Mouse (Mus musculus) heart, postnatal 14 days (tissue): Measurements from ENCODE around the gene Tulp4. TPM values are rescaled to one million over a fixed set of nuclear protein-coding genes. Genes with fewer than 3 reads are reported as not detected.
"Not testable (repeated sequence)": the region's sequence is repeated elsewhere in the genome, so short reads cannot be mapped to it uniquely, and the experiment has no call there.

Experiments
- DNase-seq, 2 experiments: peaks; one replicate each; pipeline ENCODE4 v3.0.0; 2021 to 2022
- intact Hi-C: fragments of 180-260 bp; cut with DNase I; formaldehyde crosslinking; loops from one replicate; pipeline ENCODE4 v1.15.1; 2025
- microRNA-seq, 2 experiments: library from miRNA; unstranded; fragments of <30 nt; microRNA quantifications; one replicate each; pipeline ENCODE4 v1.2.0; 2021 to 2022
- total RNA-seq, 2 experiments: library from RNA; stranded (reverse); gene quantifications; 2 replicates each; pipeline ENCODE4 v1.2.3; 2021

Gene Tulp4
- total RNA-seq, 2 experiments from 2014 or later: 113 to 115 TPM

GRCm38 (mm10) chr17:6269876-6270831 lies 163.9 kb downstream of the Tulp4 start:
- intact Hi-C loops: loop anchor here (5.0 kb wide), 1 partner anchor 163 kb away; the partner anchor contains the start of gene Tulp4
- DNase-seq: peak; percentile 34

DNA sequence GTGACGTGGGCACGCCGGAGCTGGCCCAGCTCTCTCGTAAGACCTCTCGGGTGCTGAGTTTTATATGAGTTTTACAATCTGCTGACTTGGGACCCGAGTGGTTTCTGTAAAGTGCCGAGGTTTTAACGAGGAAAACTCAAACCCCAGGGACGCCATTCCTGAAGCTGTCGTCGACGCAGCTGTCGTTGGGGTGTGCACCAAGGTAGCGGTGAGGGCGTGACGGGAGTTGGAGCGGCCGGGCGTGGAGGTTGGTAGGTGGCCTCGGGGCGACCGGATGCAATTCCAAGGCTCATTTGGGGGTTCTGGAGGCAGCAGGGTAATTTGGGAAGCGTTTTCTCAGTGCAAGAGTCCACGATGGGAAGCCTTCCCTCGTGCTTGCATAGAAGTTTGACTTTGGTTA lies 164.6 kb downstream of the Tulp4 start:
- DNase-seq: not testable (repeated sequence)
- intact Hi-C loops: loop anchor here (5.0 kb wide), 1 partner anchor 164 kb away; the partner anchor contains the start of gene Tulp4

DNA sequence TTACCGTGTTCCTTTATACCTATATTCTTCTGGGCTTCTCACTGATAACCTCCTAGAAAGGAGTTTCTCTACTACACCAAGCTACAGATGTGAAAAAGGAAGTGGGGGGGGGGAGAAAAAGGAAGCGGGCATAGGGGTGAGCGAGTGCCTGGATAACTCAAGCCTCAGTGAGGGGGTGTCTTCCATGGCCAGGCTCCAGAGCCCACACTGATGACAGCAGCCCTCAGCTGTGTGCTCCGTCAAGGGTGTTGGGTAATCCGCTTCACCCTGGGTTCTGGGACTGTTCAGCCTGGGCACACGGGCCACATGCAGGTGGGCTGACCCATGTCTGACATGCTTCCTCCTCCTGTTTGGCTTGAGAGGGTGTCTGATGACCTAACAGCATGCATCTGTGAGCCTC lies 165.7 kb downstream of the Tulp4 start:
- DNase-seq: not testable (repeated sequence)
- intact Hi-C loops: loop anchor here (5.0 kb wide), 1 partner anchor 165 kb away; the partner anchor contains the start of gene Tulp4

- DNase-seq: not testable (repeated sequence)
- intact Hi-C loops: loop anchor here (5.0 kb wide), 1 partner anchor 167 kb away; the partner anchor contains the start of gene Tulp4
Measured at GRCm38 (mm10) chr17:6274693-6275092, 168.5 kb downstream of the Tulp4 start.

DNA sequence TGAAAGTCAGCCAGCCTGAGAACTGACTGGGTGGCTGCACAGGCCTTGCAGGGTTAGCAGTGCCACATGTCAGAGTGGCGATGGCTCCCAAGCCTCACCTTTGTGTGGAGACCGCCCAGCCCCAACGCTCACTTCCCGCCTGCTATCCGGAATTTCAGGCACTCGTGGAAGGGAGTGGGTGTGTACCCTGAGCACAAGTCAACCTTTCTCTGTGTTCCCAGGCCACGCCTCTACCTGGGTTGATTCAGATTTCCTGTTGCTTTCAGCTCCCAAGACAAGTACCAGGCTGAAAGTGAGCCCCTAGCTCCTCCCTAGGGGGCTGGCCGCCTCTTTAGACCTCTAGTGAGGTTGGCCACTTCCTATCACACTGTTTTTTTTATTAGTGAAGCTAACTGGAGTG lies 173.0 kb downstream of the Tulp4 start:
- DNase-seq, intact Hi-C loops: not testable (repeated sequence)

DNA sequence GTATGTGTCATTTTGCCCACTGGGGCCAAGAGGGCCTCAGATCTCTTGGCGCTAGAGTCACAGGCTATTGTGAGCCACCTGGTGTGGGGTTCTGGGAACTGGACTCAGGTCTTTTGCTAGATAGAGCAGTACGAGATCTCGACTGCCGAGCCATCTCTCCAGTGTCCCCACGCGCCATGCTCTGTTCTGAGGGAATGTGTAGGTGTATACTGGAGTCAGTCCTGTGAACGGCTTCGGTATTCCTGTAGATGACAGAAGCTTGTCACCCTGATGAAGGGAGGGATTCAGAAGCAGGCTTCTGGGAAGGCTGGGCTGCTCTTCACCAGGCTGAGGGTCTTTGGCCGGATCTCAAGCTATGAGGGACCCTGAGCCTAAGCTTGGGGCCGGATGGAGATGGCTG lies 173.5 kb downstream of the Tulp4 start:
- intact Hi-C loops, DNase-seq: not testable (repeated sequence)

DNA sequence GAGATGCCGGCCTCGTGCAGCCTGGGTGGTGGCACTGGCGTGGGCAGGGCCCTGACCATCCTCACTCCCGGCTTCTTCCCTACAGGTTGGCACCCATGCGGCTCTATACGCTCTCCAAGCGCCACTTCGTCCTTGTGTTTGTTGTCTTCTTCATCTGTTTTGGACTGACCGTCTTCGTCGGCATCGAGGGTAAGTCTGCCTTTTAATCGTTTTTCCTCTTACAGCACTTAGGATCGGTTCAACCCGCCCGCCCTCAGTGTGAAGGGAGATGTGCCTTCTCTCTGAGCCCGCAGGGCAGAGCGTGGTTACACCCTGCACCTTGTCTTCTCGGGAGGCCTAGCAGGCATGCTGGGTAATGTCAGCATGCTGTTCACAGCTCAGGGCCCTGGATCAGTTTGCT lies 174.3 kb downstream of the Tulp4 start:
- intact Hi-C loops, DNase-seq: not testable (repeated sequence)

GRCm38 (mm10) chr17:6283137-6283536 lies 176.9 kb downstream of the Tulp4 start:
- DNase-seq, intact Hi-C loops: not testable (repeated sequence)

GRCm38 (mm10) chr17:6286169-6286568 lies 179.9 kb downstream of the Tulp4 start:
- DNase-seq, intact Hi-C loops: not testable (repeated sequence)

- DNase-seq, intact Hi-C loops: not testable (repeated sequence)
Measured at GRCm38 (mm10) chr17:6289045-6289444, 182.8 kb downstream of the Tulp4 start.

GRCm38 (mm10) chr17:6293882-6294281 lies 187.6 kb downstream of the Tulp4 start:
- DNase-seq, intact Hi-C loops: not testable (repeated sequence)

DNA sequence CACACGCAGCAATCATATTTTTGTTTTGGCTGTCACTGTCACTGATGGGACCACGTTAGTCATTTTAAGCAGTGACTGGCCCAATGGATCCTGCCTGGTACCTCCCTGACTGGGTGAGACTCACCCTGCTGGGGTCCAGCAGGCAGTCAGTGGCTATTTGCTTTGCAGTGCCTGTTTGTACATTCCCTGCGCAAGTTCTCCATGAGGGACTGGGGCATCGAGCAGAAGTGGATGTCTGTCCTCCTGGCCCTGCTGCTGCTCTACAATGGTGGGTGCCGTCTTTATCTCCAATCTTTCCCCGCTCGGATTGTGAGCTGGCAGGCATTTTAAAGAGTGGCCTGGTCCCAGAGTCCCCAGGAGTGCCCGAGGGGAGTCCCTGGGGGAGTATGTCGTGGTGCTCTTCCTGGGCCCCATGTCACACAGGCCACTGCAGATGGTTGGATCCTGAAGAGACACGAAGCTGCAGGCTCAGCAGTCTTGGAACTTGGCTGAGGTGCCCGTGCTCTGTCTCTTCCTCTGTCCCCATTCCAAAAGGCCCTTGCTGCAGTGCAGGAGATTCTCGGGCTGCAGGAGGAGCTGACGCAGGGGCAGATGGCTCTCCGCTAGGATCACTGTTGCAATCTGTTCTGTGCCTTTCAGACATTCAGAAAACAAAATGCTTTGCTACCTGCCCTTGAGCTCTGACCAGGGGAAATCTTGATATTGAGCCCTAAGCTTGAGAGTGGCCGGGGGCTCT lies 191.0 kb downstream of the Tulp4 start:
- intact Hi-C loops, DNase-seq: not testable (repeated sequence)

GRCm38 (mm10) chr17:6300190-6300863 lies 194.1 kb downstream of the Tulp4 start:
- intact Hi-C loops, DNase-seq: not testable (repeated sequence)

Small RNAs within 50 kb of the gene (microRNA-seq; reads per million reads assigned to microRNA genes)
- 0 reads per million in 2 experiments for gene Gm22774

Other genes with a start within 250 kb of the Tulp4 start
- gene Synj2, start 165.2 kb upstream of the Tulp4 start, total RNA-seq: 10 to 100 TPM; 30.7 to 32.1 TPM
- 1 to 10 TPM; 7.6 to 7.9 TPM for gene Serac1, start 26.7 kb upstream of the Tulp4 start, total RNA-seq
- gene Gtf2h5, start 26.7 kb upstream of the Tulp4 start, total RNA-seq: 10 to 100 TPM; 72.2 to 74.7 TPM
- 1 to 10 TPM; 9.8 to 9.9 TPM for gene Tmem181a, start 150.4 kb downstream of the Tulp4 start, total RNA-seq
- 1 to 10 TPM; 1.4 to 3.1 TPM for gene Dynlt1a, start 211.1 kb downstream of the Tulp4 start, total RNA-seq